Mouse (Mus musculus) monocyte, adult 59 days (primary cell): Measurements from ENCODE around the gene Taf9b. TPM values are rescaled to one million over a fixed set of nuclear protein-coding genes. Genes with fewer than 3 reads are reported as not detected.

Source experiments
- total RNA-seq, 2 experiments: library from RNA; stranded (reverse); gene quantifications; one replicate each; pipeline ENCODE4 v1.2.4; 2023

Taf9b gene
- total RNA-seq: 1 to 10 TPM; 3.0 to 3.5 TPM

DNA sequence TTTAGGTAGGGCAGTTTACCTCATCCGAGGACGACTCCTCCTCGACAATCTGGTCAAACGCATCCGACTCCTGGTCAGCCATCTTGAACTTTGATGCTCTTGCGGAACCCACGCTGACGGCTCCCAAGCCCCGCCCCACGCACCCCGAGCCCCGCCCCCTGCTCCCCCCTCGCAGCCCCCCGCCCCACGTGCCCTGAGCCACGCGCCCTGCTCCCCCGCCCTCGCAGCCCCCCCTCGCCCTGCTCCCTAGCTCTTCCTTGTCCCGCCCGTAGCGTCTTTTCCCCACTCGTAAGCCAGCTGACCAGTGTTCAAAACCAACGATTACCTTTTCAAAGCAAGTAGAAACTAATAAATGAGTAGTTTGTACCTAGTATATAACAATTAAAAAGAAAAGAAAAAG, at the start of gene Taf9b:
TSS of gene Taf9b (minus strand) at position 101 of the 400 bp plus-strand sequence.

DNA sequence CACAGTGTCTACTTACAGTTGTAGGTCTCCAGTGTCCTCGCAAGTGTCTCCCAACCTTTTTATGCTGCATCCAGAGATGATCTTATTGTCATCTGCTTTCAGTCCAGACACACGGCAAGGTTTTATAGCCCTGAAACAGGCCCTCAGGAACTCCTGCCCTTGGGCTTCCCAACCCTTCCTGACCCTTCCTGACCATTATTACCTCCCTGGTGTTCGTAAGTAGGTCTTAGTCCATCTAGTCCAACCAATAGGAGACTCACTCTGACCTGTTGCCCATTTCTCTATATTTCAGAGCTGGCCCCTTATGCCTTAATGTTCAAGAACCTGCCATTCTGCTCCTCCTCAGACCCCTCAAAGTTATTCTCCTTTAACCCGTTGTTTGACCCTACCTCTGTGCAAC, 34.3 kb upstream of the Taf9b start, which contains the start of gene Fnd3c2:
TSS of gene Fnd3c2 (minus strand) at position 101 of the 400 bp plus-strand sequence.

GRCm38 (mm10) chrX:106186713-106187649, 34.0 kb downstream of the Taf9b start, which contains the start of gene Pgk1:
TSS of gene Pgk1 (plus strand) at chrX:106187100.

Other genes starting within 250 kb of the Taf9b start
- gene Magt1, start 209.3 kb downstream of the Taf9b start, total RNA-seq: 10 to 100 TPM; 82.0 to 84.8 TPM
- 100 to 1,000 TPM; 110 to 159 TPM for gene Cox7b, start 205.5 kb downstream of the Taf9b start, total RNA-seq
- gene Atp7a, start 193.9 kb downstream of the Taf9b start, total RNA-seq: 10 to 100 TPM; 60.8 to 65.7 TPM
- 100 to 1,000 TPM; 223 to 227 TPM for gene Tlr13, start 78.0 kb downstream of the Taf9b start, total RNA-seq
- gene Pgk1, start 34.1 kb downstream of the Taf9b start, total RNA-seq: 100 to 1,000 TPM; 135 to 143 TPM
- gene Fnd3c2, start 34.2 kb upstream of the Taf9b start, total RNA-seq: not detected